Mouse (Mus musculus) hindlimb bud, embryonic 11.5 days (tissue): ENCODE data around the gene Slc19a3.
"Not testable (repeated sequence)": the region's sequence is repeated elsewhere in the genome, so short reads cannot be mapped to it uniquely, and the experiment has no call there.

Experiments
- DNase-seq: peaks from one replicate; pipeline ENCODE4 v3.0.0-alpha.2; 2012; ENCODE audit warnings: low read depth, low spot score; ENCODE audit errors: extremely low spot score

The Slc19a3 gene

DNA sequence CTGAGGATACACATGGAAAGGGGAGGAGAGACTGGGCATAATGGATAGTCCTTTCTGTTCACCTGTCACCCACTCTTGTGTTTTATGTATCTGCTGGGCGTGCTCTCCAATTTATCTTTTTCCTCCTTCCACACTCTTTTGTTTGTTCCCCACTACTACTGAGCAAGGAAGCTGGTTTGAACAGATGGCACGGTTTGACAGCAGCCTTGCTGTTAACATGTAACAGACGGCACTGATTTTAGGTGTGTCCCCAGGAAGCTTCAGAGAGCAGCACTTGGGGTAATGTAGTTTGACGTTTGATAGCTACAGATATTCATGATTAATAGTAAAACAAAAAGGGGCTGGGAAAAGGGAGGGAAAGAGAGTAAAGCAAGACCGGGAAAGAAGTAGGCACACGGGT lies 30.8 kb downstream of the Slc19a3 start:
- no peak for DNase-seq

DNA sequence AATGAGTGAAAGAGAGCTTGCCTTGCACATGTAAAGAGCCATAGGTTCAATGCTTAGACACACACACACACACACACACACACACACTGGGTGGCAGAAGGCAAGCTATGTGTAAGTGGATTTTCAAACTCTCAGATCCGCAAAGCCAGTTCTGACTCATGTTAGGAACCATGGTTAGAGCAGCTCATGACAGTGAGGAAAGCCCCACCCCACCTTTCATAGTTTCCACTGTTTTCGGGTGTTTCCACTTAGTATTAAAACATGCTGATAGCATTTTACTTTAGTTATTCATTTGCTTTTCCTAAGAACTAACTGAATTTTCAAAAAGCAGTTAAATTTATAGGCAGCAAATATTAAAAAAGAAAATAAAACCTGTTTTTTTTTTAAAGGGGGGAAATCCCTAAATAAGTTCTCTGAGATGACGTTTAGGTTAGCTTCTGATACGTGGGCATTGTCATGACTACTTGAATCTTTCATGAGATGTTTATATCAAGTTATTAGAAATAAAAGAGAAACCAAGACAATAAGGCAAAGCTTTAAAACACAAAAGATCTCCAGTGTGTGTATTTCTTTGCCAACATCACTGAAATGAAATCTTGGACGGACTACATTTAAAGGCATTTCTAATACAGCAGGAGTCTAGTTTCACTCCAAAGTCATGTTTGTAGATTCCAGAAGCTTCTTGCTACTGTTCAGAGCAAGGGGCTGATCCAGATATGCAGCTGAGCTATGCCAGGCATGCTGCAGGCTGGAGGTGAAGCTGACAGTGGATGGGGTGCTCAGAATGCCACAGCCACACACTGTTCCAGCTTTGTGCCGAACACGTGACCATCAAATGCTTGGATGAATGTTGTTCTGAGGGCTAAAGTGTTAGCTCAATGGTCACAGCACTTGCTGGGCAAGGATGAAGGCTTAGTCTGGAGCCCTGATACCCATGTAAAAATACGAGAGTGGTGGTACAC lies 31.7 kb downstream of the Slc19a3 start:
- no peak for DNase-seq

DNA sequence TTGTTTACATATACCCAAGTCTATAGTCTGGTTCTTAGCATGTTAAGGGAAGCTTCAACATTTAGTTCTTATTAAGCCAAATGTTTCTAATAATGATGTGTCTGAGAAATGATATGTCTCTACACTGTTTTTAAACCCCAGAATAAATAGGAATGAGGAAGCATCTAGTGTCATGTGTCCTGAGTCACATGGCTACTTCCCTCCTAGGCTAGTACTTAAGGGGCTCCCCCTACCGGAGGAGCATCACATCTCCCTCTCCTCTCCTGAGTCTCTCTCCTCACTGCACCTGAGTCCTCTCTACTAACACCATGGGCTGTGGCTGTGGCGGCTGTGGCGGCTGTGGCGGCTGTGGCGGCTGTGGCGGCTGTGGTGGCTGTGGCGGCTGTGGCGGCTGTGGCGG lies 37.9 kb downstream of the Slc19a3 start, which contains the start of gene Gm47959:
Gene Gm47959 (plus strand): TSS at position 243 of the 400 bp plus-strand sequence.
- not testable (repeated sequence) for DNase-seq

DNA sequence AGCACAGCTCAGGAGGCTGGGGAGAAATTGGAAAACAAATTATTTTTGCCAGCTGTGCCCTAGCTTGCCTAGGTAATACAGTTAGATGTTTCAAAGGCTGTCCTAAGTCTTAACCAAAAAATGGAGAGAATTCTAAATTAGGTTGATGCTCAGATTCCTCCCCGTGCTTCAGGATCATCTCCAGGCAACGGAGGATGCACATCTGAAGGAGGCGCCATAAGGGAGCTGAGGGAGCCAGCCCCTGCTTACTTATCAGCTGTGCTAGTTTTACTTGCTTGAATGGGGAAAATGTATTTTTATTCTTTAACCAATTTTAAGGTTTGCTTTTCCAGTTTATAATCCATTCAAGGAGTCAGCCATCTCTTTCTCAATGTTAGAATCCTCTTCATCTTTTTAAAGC lies 44.3 kb downstream of the Slc19a3 start:
- no peak for DNase-seq

DNA sequence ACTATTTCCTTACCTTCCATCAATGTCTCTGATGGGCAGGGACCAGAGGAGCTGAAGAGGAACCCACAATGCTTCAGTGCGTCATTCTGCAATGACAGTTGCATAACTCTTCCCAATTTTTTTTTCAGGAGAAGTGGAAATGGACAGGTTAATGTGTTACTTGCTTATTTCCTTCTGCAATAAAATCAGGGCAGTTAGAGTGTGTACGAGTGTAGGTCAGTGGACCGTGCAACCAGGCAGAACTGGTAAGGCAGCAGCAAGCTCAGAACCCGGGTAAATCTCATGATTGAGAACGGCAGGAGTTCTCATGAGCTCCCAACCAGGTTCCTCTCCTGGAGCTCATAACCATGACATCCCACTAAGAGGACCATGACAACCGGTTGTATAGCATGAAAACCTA lies 46.2 kb downstream of the Slc19a3 start:
- DNase-seq = no peak

DNA sequence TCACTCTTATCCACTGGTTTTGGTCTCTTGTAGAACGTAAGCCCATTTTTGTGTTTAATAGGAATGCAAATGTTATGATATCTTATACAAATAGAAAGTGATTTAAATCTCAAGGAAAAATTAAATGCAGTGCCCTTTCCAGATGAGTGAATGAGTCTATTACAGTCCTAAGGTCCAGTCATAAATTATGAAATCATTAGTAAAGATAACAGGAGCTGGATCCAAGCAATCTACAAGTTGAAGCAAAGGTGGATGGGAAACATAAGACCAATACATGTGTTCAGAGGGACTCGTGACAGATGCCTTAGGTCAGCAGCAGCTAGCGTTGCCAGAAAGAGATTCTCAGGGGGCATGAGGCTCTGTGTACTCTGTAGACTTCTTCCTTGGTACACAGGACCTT lies 46.7 kb downstream of the Slc19a3 start:
- no peak for DNase-seq

DNA sequence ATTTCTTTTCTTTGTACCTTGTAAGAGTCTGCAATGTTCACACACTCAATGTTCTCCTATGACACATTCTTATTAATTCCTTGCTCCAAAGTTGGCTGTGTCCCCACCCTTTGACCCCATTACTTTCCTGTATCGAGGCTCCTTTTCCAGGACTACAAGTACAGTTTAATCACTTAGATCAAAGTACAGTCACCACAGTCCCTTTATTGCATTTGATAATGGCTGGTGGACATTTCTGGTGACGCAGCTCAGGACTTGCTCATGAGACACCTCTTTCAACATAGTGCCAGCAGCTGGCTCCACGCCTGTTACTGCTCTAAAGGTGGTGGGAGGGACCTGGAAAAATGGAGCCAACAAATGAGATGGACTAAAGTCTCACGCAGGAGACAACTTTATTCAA lies 47.2 kb downstream of the Slc19a3 start:
- no peak for DNase-seq

DNA sequence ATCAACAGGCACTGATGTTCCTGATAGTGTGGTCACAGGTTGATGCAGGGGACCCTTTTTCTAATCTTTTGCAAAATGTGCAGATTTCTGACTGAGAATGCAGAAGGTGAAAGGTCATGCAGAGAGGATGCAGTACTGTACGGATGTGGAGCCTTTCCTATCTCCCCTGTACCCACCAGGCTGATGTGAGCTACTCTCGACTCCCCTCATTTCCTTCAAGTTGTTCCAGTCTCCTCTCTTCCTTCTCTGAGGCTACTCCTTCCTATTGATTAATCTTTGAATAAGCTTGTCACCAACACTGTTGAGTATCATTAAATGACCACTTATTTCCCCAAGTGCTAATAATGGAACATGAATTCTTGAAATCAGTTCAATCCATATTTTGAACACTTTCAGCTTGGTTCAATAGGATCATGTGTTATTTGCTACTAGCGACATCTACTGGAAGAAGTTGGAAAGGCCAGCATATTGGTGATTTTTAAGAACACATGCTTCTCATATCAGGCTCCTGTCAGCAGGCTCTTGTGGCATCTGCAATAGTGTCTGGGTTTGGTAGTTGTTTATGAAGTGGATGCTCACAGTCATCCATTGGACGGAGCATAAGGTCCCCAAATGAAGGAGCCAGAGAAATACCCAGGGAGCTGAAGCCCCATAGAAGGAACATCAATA lies 50.6 kb downstream of the Slc19a3 start:
- DNase-seq = peak; percentile 58

DNA sequence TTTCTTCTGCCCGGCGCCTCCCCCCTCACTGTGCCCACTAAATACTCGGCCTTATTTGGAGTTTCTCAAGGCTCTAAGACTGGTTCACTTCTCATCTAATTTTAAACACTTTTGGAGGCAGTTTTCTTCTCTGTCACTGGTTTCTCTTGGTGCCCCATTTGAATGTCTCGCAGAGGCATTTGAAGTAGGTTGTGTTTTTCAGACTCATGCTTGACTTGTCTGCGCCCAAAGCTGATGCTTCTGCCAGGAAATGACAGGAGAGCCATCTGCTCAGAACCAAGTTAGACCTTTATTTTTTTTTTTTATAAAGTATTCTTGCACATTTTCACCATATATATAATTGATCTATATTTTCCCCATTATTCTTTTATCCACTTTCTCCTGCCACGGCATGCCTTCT lies 51.5 kb downstream of the Slc19a3 start:
- DNase-seq = no peak

DNA sequence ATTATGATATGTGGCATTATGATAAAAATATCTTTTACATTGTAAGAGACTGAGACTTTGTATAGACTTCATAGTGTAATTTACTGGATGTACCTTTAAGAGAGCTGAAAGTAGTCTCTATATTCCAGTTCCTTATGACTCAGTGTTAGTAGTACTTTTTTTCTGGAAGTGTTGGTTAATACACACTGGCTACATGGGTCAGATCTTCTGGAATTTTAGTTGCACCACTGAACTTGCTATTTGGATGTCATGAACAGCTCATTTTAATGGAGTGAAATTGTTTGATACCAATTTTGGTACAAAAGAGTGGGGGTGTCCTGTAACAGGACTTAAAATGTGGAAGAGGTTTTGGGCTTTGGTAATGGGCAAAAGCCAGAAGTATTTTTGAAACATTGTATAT lies 60.4 kb downstream of the Slc19a3 start:
- no peak for DNase-seq

DNA sequence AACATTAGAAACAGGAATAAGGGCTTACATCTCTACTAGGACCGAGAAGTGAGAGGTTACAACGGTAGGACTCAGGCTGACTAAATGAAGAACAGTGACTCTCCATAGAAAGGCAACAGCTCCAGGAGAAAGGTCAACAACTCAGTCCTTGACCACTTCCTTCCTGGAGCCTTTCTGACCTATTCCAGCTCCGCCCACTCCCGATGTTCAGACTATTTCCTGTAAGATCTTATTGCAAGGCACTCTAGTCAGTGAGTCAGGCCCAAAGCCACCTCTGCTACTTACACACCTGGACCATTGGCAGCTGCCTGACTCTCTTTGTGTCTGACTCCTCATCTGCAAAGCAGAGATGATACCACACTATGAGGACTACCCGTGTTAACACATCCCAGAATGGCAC lies 62.5 kb downstream of the Slc19a3 start:
- DNase-seq = no peak

DNA sequence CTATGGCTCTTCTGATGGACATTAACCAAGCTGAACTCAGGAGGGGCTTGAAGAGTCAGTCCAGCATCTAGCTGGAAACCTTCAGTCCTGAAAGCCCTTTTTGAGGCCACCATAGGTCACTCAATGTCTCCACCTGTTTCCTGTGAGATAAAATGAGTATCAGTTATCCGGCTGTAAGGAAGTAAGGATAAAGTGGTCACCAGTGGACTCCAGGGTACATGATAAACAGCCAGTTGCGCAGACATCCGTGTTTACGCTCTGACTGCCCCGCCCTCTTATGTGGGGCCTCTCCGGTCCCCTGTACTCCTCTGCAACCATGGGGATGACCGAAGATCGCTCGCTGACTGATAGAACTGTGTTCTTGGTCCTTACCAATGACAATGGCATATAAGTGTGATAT lies 63.9 kb downstream of the Slc19a3 start:
- no peak for DNase-seq

DNA sequence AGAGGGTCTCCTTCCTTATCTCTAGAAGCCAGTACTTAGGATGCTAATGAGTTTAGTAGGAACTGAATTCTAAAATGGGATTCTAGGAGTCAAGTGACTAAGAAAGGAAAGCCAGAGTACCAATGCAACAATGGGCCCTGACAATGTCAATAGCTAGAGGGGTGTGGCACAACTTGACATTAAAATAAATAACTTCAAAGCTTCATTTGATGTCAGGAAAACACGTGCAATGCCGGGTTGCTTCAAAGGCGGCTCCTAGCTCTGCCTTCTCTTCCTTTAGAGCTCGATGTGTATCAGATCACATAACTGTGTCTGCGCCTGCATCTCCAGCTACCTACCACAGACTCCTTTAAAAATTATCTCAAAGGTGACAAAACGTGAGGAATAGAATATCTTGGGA lies 64.3 kb downstream of the Slc19a3 start:
- DNase-seq = no peak

DNA sequence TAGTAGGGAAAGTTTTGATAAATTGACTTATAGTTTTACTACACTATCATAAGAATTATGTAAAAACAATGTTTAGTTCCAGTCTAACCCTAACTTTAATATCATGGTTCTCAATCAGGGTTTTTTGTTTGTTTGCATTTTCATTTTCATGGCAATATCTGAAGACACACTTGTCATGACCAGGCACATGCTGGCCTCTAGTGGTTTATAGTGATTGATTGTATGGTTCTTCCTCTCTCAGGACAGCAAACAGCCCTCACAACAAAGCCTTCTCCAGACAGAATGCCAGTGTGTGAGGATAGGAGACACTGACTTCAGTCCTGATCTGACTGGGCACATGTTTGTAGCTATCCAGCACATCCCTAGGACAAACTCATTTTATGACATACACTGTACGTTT lies 65.0 kb downstream of the Slc19a3 start:
- DNase-seq = no peak

DNA sequence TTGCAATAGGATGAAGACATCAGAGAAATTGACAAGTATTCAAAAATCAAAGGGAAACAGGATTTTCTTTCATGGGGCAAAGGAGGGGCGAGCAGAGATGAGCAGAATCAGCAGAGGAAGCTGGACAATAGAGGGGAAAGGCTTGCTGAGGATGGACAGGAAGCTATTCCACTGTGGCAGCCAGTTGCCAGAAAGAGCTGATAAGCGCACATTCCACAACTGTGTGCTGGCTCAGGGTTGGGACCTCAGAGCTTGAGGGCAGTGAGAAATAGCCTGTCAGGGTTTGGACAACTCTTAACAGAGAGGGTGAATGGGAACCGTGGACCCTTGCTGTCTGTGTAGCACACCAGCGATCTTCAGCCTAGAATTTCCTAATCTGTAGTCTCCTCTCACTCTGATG lies 66.2 kb downstream of the Slc19a3 start:
- no peak for DNase-seq

DNA sequence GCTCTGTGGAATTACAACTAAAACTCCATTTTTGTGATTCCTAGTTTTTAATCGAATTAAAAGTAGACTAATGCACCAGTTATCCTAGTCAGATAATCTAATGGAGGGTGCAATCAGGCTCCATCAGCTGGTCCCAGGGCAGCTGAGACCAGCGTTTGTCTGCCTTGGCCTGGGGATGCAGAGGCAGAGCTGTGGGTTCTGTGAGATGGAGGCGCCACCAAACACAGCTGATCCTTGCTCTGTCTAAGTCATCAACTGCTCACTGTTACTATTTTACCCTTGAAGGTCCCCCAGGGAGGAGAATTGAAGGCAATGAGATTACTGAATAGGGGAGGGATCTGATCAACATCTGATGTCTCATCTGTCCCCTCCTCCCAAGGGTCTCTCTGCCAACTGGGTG lies 71.8 kb downstream of the Slc19a3 start:
- DNase-seq = no peak
